Mouse (Mus musculus): ENCODE measurements at regions not wholly inside any gene's neighbourhood (a gene's known extent, or its start where the extent isn't known, plus 50 kb on each side); places are given as distances from the start of the nearest gene placed in this dataset.

GRCm38 (mm10) chr19:30289721-30290120, 57.0 kb downstream of the Mbl2 start:
- no peak for DNase-seq

GRCm38 (mm10) chr19:30295263-30295704, 62.5 kb downstream of the Mbl2 start:
- peak; percentile 21 for DNase-seq

GRCm38 (mm10) chr19:30296024-30296423, 63.3 kb downstream of the Mbl2 start:
- DNase-seq, result no peak

GRCm38 (mm10) chr19:30299536-30299935, 66.8 kb downstream of the Mbl2 start:
- no peak for DNase-seq

- no peak for DNase-seq
Observed at GRCm38 (mm10) chr19:30302281-30302680, 69.5 kb downstream of the Mbl2 start.

- no peak for DNase-seq
Observed at GRCm38 (mm10) chr19:30306379-30306778, 73.6 kb downstream of the Mbl2 start.

- DNase-seq, result no peak
Observed at GRCm38 (mm10) chr19:30306919-30307318, 74.2 kb downstream of the Mbl2 start.

- no peak for DNase-seq
Observed at GRCm38 (mm10) chr19:30317314-30317713, 84.6 kb downstream of the Mbl2 start.

- no peak for DNase-seq
Observed at GRCm38 (mm10) chr19:30327693-30328092, 95.0 kb downstream of the Mbl2 start.

- DNase-seq, result no peak
Observed at GRCm38 (mm10) chr19:30328886-30329285, 96.1 kb downstream of the Mbl2 start.

GRCm38 (mm10) chr19:30330792-30331191, 98.0 kb downstream of the Mbl2 start:
- DNase-seq, result no peak

GRCm38 (mm10) chr19:30331850-30332249, 99.1 kb downstream of the Mbl2 start:
- no peak for DNase-seq

GRCm38 (mm10) chr19:30344401-30344800, 111.7 kb downstream of the Mbl2 start:
- DNase-seq, result no peak

- no peak for DNase-seq
Observed at GRCm38 (mm10) chr19:30348924-30349323, 116.2 kb downstream of the Mbl2 start.

GRCm38 (mm10) chr19:30354981-30355380, 122.2 kb downstream of the Mbl2 start:
- DNase-seq, result no peak

GRCm38 (mm10) chr19:30358961-30359360, 126.2 kb downstream of the Mbl2 start:
- DNase-seq, result no peak

GRCm38 (mm10) chr19:30371901-30372300, 139.2 kb downstream of the Mbl2 start:
- DNase-seq, result no peak

GRCm38 (mm10) chr19:30379767-30380166, 147.0 kb downstream of the Mbl2 start:
- DNase-seq, result no peak

GRCm38 (mm10) chr19:30380515-30381206, 147.9 kb downstream of the Mbl2 start:
- no peak for DNase-seq

- DNase-seq, result no peak
Observed at GRCm38 (mm10) chr19:30393791-30394190, 155.7 kb downstream of the Dkk1 start.

GRCm38 (mm10) chr19:30406943-30407342, 142.5 kb downstream of the Dkk1 start:
- no peak for DNase-seq

- no peak for DNase-seq
Observed at GRCm38 (mm10) chr19:30419556-30420280, 129.7 kb downstream of the Dkk1 start.

GRCm38 (mm10) chr19:30425627-30426026, 123.8 kb downstream of the Dkk1 start:
- DNase-seq, result no peak

- peak; percentile 60 for DNase-seq
Observed at GRCm38 (mm10) chr19:30427484-30427883, 122.0 kb downstream of the Dkk1 start.
